Mouse (Mus musculus) olfactory bulb, adult 2 months (tissue): Measurements from ENCODE around the gene 1700049E17Rik2.
"Not testable (repeated sequence)": the region's sequence is repeated elsewhere in the genome, so short reads cannot be mapped to it uniquely, and the experiment has no call there.

Experiments used
- CTCF ChIP-seq: fragments of 200-500 bp; IDR thresholded peaks from 2 replicates; pipeline ENCODE4 v1.5.1; 2012; ENCODE audit warnings: low read depth, mild to moderate bottlenecking, low read length, moderate library complexity; ENCODE audit not compliant: insufficient read depth
- POLR2A ChIP-seq: fragments of 200-500 bp; IDR thresholded peaks from 2 replicates; pipeline ENCODE4 v1.6.1; 2012; ENCODE audit warnings: mild to moderate bottlenecking, low read depth, low read length, moderate library complexity; ENCODE audit not compliant: insufficient read depth

DNA sequence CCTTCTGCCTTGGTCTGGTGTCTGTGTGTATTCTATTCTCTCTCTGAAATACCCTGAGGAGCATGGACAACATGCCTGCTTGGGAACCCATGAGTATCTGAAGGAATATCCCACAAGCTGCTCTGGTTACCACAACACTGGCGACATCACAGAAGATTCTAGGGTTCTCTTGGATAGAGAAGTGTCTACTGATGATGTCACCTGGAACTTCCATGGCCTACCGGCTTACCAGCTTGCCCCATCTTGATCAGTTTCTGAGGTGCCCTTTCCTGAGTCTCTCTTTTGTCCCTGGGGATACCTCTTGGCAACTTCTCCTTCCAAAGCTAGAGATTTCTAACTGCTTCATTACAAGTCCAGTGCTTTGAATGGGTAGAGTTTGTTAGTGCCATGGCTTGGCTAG, 51.5 kb downstream of the 1700049E17Rik2 start, which contains the start of gene Gm3072:
- not testable (repeated sequence) for TF ChIP-seq POLR2A, CTCF
